Mouse (Mus musculus) forebrain, embryonic 11.5 days (tissue): ENCODE data around the gene Ncam1. TPM values are rescaled to one million over a fixed set of nuclear protein-coding genes. Genes with fewer than 3 reads are reported as not detected.

ENCODE experiments used
- ATAC-seq: fragments of 200-750 bp; cut with Nextera tagmentation; replicated peaks from 2 replicates; pipeline ENCODE4 v1.8.0; 2017; ENCODE audit warnings: moderate TSS enrichment; ENCODE audit not compliant: low FRiP score
- DNase-seq: peaks from one replicate; pipeline ENCODE4 v3.0.0-alpha.2; 2017; ENCODE audit warnings: low spot score
- H3K27ac ChIP-seq: fragments of 300-500 bp; sonication (generic); 2 replicates; pipeline ENCODE4 v1.5.1; 2014; ENCODE audit warnings: low read depth, low read length
- H3K27me3 ChIP-seq: fragments of 300-500 bp; sonication (generic); 2 replicates; pipeline ENCODE4 v1.6.1; 2014; ENCODE audit warnings: mild to moderate bottlenecking, low read length, mixed read lengths; ENCODE audit not compliant: control insufficient read depth, insufficient read depth
- H3K36me3 ChIP-seq: fragments of 300-500 bp; sonication (generic); 2 replicates; pipeline ENCODE4 v1.6.1; 2014; ENCODE audit warnings: mild to moderate bottlenecking, low read length, moderate library complexity, mixed read lengths; ENCODE audit not compliant: control insufficient read depth, insufficient read depth
- H3K4me1 ChIP-seq: fragments of 300-500 bp; sonication (generic); replicated peaks from 2 replicates; pipeline ENCODE4 v1.6.1; 2014; ENCODE audit warnings: low read length, mixed read lengths; ENCODE audit not compliant: control insufficient read depth, insufficient read depth
- H3K4me2 ChIP-seq: fragments of 300-500 bp; sonication (generic); 2 replicates; pipeline ENCODE4 v1.6.1; 2014; ENCODE audit warnings: low read depth, mild to moderate bottlenecking, low read length, moderate library complexity, mixed read lengths; ENCODE audit not compliant: severe bottlenecking
- H3K4me3 ChIP-seq: fragments of 300-500 bp; sonication (generic); 2 replicates; pipeline ENCODE4 v1.5.1; 2014; ENCODE audit warnings: low read depth, low read length
- H3K9ac ChIP-seq: fragments of 300-500 bp; sonication (generic); 2 replicates; pipeline ENCODE4 v1.6.1; 2014; ENCODE audit warnings: low read length
- H3K9me3 ChIP-seq: fragments of 300-500 bp; sonication (generic); 2 replicates; pipeline ENCODE4 v1.6.1; 2016; ENCODE audit warnings: low read length, mixed read lengths; ENCODE audit not compliant: control insufficient read depth
- WGBS: fragments of 180-500 bp; shearing (Covaris S2); extraction: QIAGEN DNeasy Blood & Tissue Kit; methylation state at CpG from one replicate; pipeline ENCODE4 v1.1.7; 2014; 5-methylcytosine and 5-hydroxymethylcytosine counted together
- polyA plus RNA-seq: library from polyadenylated mRNA; unstranded; fragments of >200 nt; fragmentation: Nextera tagmentation; extraction: Ambion mirVana; gene quantifications from 2 replicates; pipeline ENCODE4 v1.2.1, GENCODE M21; 2014

Ncam1 gene
- polyA plus RNA-seq, 1 experiment from 2014 or later, result 69.6 TPM

DNA sequence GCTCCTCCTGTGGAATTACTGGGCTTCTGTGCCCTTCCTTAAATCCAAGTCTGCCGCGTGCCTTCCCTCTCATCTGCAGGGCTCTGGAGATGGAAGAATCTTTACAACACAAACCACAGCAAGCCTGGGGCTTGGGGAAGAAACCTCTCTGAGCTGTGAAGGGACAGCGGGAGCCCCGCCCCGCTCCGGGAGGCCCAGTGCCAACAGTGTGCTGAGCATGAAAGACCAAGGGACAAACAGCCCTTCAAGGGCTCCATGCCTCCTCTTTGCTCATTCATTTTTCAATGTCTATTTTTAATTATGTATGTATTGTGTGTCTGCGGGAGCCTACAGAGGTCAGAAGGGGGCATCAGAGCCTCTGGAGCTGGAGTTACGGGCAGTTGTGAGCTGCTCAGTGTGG lies 271.4 kb downstream of the Ncam1 start:
- ATAC-seq, result no peak
- no peak for DNase-seq
- no peak overlapping the region for H3K4me2 ChIP-seq

GRCm38 (mm10) chr9:49524721-49525120 lies 274.0 kb downstream of the Ncam1 start:
- ATAC-seq (no peak), DNase-seq (no peak)
- H3K27me3 ChIP-seq, result no peaks in the 10 kb centered on the region
- no peak overlapping the region for H3K9ac ChIP-seq
- no peak overlapping the region for H3K27ac ChIP-seq
- no peaks in the 10 kb centered on the region for H3K36me3 ChIP-seq
- WGBS, result 72% methylated on average over 9 of the region's 9 CpGs
- H3K4me3 ChIP-seq, result no peak overlapping the region
- H3K4me2 ChIP-seq, result no peak overlapping the region
- H3K4me1 ChIP-seq, result no peaks in the 10 kb centered on the region
- H3K9me3 ChIP-seq, result no peaks in the 10 kb centered on the region

More for the DNA sequence above, 271.4 kb downstream of the Ncam1 start:
- WGBS, result 72% methylated on average over 8 of the region's 8 CpGs
- no peak overlapping the region for H3K27ac ChIP-seq
- no peaks in the 10 kb centered on the region for H3K36me3 ChIP-seq
- H3K9me3 ChIP-seq, result no peaks in the 10 kb centered on the region
- no peaks in the 10 kb centered on the region for H3K27me3 ChIP-seq
- no peak overlapping the region for H3K9ac ChIP-seq
- H3K4me3 ChIP-seq, result no peak overlapping the region
- H3K4me1 ChIP-seq, result no peaks in the 10 kb centered on the region

DNA sequence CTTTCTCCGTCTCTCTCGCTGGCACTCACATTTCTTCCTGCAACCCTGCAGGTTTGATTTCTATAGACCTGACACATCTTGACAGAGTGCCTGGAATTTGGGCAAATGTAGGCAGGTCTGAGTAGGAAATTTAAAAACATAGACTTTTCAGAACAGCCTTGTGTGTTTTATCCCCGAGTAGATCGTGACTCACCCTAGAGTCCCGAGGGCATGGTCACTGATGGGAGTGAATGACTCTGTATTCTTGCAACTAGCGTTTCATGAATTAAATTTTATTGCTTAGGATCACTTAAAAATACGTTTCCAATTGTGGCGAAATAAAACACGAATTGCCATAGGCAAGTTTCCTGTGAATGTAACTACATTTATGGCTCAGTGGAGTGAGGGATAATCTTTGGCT lies 274.8 kb downstream of the Ncam1 start:
- no peak overlapping the region for H3K4me3 ChIP-seq
- no peaks in the 10 kb centered on the region for H3K9me3 ChIP-seq
- H3K27ac ChIP-seq, result no peak overlapping the region
- H3K36me3 ChIP-seq, result no peaks in the 10 kb centered on the region
- no peaks in the 10 kb centered on the region for H3K4me1 ChIP-seq
- DNase-seq (no peak), ATAC-seq (no peak)
- no peak overlapping the region for H3K9ac ChIP-seq
- WGBS, result 91% methylated on average over 9 of the region's 9 CpGs
- H3K27me3 ChIP-seq, result no peaks in the 10 kb centered on the region
- no peak overlapping the region for H3K4me2 ChIP-seq

- no peak for ATAC-seq
- no peaks in the 10 kb centered on the region; the same call in 1 of the 2 replicates for H3K36me3 ChIP-seq
- 74% methylated on average over 2 of the region's 2 CpGs for WGBS
- no peaks in the 10 kb centered on the region for H3K4me1 ChIP-seq
- no peak overlapping the region for H3K27ac ChIP-seq
- no peaks in the 10 kb centered on the region for H3K9me3 ChIP-seq
- H3K27me3 ChIP-seq, result no peaks in the 10 kb centered on the region
- no peak for DNase-seq
- H3K9ac ChIP-seq, result no peak overlapping the region
- H3K4me2 ChIP-seq, result no peak overlapping the region
- H3K4me3 ChIP-seq, result no peak overlapping the region
These were observed 284.4 kb downstream of the Ncam1 start for GRCm38 (mm10) chr9:49514306-49514705.

DNA sequence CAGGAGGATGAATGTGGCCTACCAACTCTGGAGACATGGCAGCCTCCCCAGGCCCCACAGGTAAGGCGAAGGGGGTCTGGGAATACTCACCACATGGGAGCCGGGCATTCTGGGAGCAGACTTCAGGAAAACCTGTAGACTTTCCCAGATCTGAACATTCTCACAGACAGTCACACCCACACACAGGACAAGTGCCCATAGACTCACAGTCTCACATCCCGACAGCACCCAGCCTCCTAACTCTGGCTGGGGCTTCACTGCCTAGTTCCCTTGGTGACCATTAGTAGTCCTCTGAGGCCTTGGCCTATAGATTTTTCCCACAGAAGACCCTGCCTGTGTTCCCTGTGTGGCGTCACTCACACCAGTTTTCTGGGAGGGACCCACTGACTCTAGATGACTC lies 288.1 kb downstream of the Ncam1 start:
- 94% methylated on average over 4 of the region's 4 CpGs for WGBS
- Histone ChIP-seq H3K9me3 (no peaks in the 10 kb centered on the region), H3K4me1 (no peaks in the 10 kb centered on the region), H3K27me3 (no peaks in the 10 kb centered on the region), H3K36me3 (no peaks in the 10 kb centered on the region; the same call in none of the 2 replicates), H3K9ac (no peak overlapping the region), H3K27ac (no peak overlapping the region), H3K4me2 (no peak overlapping the region), H3K4me3 (no peak overlapping the region)
- ATAC-seq (no peak), DNase-seq (no peak)

- ATAC-seq, result no peak
- H3K4me2 ChIP-seq, result no peak overlapping the region
- WGBS, result 97% methylated on average over 8 of the region's 8 CpGs
These were observed 289.1 kb downstream of the Ncam1 start for GRCm38 (mm10) chr9:49509628-49510027.

DNA sequence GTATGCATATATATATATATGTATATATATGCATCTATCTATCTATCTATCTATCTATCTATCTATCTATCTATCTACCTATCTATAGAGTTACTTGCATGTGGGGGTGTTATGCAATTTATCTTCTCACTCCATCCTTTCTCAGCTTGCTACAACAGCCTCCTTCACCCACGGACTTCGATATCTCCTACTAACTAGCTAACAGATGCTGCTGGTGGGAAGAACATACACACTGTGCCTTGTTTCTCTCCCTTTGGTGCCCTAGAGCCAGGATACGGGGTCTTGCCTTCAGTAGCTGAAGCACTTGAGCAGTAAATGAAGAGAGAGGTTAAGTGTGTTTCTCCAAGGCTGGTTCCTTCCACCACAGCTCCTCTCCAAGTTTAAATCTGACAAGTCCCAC lies 289.6 kb downstream of the Ncam1 start:
- H3K4me3 ChIP-seq, result no peak overlapping the region
- ATAC-seq (no peak), DNase-seq (no peak)
- H3K9ac ChIP-seq, result no peak overlapping the region
- no peaks in the 10 kb centered on the region; the same call in none of the 2 replicates for H3K36me3 ChIP-seq
- H3K27me3 ChIP-seq, result no peaks in the 10 kb centered on the region
- no peak overlapping the region for H3K4me2 ChIP-seq
- H3K9me3 ChIP-seq, result no peaks in the 10 kb centered on the region
- WGBS, result 89% methylated on average over 3 of the region's 3 CpGs
- H3K4me1 ChIP-seq, result no peaks in the 10 kb centered on the region
- no peak overlapping the region for H3K27ac ChIP-seq

More at GRCm38 (mm10) chr9:49509628-49510027, 289.1 kb downstream of the Ncam1 start:
- H3K4me3 ChIP-seq, result no peak overlapping the region
- H3K27ac ChIP-seq, result no peak overlapping the region
- DNase-seq, result no peak
- H3K27me3 ChIP-seq, result no peaks in the 10 kb centered on the region
- no peaks in the 10 kb centered on the region for H3K9me3 ChIP-seq
- H3K36me3 ChIP-seq, result no peaks in the 10 kb centered on the region; the same call in none of the 2 replicates
- H3K4me1 ChIP-seq, result no peaks in the 10 kb centered on the region
- no peak overlapping the region for H3K9ac ChIP-seq

- H3K9ac ChIP-seq, result no peak overlapping the region
- H3K36me3 ChIP-seq, result no peaks in the 10 kb centered on the region; the same call in none of the 2 replicates
- no peak overlapping the region for H3K4me2 ChIP-seq
- WGBS, result 90% methylated on average over 9 of the region's 9 CpGs
- H3K27me3 ChIP-seq, result no peaks in the 10 kb centered on the region
- no peak overlapping the region for H3K4me3 ChIP-seq
- no peaks in the 10 kb centered on the region for H3K4me1 ChIP-seq
- H3K27ac ChIP-seq, result no peak overlapping the region
- DNase-seq (no peak), ATAC-seq (no peak)
- H3K9me3 ChIP-seq, result no peaks in the 10 kb centered on the region
These were observed 290.7 kb downstream of the Ncam1 start for GRCm38 (mm10) chr9:49507829-49508585.

DNA sequence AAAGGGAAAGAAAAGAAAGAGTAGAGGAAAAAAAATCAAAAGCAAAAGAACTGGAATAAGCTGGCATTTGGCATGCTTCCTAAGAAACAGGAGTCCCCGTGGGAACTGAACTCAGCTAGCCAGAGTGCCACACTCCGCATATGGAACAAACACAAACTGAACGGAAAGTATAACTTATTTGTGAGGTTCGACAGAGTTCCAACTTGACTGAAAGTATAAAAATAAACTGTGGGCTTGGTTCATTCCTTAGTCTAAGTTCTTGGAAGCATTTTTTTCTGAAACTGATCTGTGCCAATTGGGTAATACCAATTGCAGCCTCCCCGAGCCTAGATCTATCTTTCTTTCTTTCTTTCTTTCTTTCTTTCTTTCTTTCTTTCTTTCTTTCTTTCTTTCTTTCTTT lies 294.1 kb downstream of the Ncam1 start:
- no peak overlapping the region for H3K4me2 ChIP-seq
- no peak overlapping the region for H3K9ac ChIP-seq
- ATAC-seq (no peak), DNase-seq (no peak)
- H3K27me3 ChIP-seq, result no peaks in the 10 kb centered on the region
- H3K9me3 ChIP-seq, result no peaks in the 10 kb centered on the region
- H3K27ac ChIP-seq, result no peak overlapping the region
- H3K4me3 ChIP-seq, result no peak overlapping the region
- H3K36me3 ChIP-seq, result no peaks in the 10 kb centered on the region; the same call in none of the 2 replicates
- no peaks in the 10 kb centered on the region for H3K4me1 ChIP-seq
- WGBS, result 78% methylated on average over 5 of the region's 5 CpGs
